Mouse (Mus musculus) right cerebral cortex, postnatal 4 days (tissue): ENCODE data around the gene Tas2r119.
"Not testable (repeated sequence)": the region's sequence is repeated elsewhere in the genome, so short reads cannot be mapped to it uniquely, and the experiment has no call there.

ENCODE experiments used
- DNase-seq: peaks from one replicate; pipeline ENCODE4 v3.0.0-alpha.2; 2022

The Tas2r119 gene

DNA sequence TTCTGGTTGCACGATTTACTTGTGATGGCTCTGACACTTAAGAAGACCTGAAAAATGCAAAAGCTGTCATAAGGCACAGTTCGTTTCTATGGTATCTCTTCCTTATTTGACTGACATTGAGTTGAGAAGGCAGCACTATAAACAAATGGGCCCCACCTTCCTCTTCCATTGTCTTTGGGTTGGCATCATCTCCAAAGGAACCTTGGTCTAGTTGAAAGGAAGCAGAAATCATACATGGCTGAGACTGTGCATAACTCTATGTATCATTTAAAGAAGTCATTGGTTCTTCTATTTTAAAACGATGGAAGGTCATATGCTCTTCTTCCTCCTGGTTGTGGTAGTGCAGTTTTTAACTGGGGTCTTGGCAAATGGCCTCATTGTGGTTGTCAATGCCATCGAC, at the start of gene Tas2r119:
TSS of gene Tas2r119 (plus strand) at position 301 of the 400 bp plus-strand sequence.
- no peak for DNase-seq

DNA sequence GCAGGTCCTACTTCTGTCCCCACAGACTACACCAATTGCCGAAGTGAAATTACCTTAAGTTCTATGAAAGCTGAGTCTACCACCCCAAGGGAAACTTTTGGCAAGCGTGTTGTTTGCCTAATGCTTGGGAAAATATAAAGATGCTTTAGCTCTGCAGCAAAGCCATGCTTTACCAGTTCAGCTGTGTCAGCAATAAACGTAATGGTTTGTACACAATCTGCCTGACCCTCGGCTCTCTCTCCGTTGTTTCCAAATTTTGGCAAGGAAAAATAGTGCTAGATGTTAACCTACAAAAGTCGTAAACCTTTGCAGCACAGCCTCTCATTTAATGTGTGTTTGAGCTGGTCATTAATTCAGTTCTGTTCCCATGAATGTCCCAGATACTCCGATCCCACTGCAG, 44.8 kb upstream of the Tas2r119 start:
- DNase-seq, result no peak

DNA sequence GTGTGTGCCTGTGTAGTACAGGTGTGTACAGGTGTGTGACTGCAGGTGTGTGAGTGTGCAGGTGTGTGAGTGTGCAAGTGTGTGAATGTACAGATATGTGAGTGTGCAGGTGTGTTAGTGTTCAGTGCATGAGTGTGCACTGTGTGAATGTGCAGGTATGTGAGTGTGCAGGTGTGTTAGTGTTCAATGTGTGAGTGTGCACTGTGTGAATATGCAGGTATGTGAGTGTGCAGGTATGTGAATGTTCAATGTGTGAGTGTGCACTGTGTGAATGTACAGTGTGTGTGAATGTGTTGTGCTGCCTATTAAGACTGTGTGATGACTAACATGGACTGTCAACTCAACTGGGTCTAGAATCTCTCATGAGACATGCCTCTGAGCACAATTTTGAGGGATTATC, 35.4 kb upstream of the Tas2r119 start:
- DNase-seq, result no peak

DNA sequence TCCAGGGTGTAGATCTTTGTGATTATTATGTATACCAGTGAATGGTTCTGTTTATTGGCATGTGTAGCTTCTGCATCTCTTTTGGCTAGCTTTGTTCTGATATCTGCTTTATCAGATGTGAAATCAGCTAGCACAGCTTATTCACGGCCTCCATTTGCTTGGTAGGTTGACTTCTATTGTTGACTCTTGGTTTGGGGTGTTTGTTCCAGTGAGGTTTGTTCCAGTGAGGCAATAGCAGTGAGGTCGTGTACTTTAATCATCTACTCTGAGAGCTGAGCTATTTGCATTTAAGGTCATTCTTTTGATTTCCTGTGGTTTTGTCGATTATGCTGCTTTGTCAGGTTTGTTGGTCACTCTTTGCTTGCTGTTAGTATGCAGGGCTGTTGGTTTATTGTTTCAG, 32.8 kb upstream of the Tas2r119 start:
- DNase-seq, result no peak

DNA sequence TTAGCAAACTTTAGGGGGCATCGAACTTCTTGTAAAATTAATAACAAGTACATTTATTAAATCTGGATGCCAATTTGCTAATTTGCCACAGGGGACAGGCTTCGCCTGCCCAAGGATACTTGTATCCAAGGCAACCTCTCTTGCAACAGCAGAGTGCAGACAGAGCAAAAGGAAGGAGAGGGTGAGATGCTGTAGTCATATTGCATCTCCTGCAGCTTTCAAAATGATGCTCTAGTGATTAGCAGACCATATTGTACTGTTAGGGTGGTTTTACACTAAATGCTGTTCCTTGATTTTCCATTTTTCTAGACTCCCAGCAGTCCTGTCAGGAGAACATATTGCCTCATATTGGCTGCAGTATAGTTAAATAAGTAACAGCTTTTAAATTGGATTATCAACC, 23.7 kb upstream of the Tas2r119 start:
- no peak for DNase-seq

DNA sequence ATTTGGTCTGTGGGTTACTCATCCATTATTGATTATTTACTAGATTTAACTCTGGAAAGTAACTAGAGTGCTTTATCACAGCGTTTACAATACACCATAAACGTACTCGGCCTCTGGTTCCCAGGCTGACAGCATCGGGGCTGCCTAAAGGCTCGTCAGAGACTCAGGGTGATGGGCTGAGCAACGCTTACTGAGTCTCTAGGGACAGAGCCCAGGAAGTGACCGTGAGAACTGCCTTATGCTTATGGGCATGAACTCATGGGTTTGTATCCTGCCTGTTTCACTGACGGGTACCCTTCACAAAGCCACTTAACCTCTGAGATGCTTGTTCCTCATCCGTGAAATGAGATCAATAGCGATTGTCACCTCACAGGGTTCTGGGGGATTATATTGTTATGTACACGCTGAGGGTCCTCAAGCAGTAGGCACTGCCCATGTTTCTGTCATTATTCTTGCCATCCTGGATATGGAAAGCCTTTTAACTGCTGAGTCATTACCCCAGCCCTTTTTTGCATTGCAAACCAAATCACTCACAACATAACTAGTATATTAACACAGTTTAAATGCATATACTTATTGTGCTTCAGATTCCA, 23.1 kb upstream of the Tas2r119 start:
- DNase-seq, result no peak

DNA sequence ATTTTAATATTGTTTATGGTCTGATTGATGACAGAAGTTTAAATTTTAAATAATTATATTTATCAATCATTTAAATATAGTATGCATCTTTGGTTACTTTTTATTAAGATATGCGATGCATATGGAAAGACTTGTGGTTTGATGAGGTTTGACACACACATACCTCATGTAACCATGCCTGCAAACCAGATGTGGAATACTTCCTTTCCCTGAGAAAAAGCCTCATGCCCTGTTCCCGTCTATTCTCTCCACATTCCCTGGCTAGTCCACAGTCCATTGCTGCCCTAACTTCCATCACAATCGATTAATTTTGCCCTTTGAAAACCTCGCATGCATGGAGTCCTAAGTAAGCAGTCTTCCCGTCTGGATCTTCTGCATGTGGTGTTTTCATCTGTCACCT, 21.0 kb upstream of the Tas2r119 start:
- DNase-seq, result no peak

DNA sequence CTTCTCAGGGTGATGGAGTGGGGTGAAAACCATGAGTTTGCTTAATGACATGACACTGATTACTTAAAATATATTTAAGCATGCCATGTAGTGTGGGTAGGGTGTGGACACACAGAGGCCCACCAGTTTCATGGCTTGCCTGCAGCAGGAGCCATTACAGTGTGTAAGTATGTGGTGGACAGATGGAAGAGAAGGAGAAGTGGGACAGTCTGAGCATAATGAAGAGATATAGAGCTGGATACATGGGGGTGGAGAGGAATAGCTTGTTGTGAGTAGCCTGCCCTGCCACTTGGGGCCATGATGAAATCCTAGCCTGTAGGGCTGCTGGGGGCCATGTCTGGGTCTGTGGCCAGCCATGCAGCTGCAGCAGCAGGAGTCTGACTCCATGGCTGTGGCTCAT, 16.8 kb upstream of the Tas2r119 start:
- DNase-seq, result no peak

DNA sequence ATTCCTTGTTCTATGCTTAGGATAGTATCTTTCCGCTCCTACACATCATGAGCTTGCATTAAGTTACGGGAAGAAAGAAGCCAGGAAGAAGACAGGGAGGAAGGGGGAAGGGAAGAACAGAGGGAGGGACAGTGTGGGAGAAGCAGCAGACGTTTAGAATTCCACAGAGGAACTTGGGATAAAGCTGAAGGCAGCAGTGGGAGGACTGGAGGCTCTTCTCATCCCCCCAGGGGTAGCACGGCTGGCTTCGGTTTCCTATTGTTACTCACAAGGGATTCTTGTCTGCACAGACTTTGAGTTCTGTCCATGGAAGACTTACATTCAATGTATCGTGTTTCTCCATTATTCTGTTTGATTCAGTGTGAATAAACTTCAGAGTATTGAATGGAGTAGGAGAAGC, 5.3 kb upstream of the Tas2r119 start:
- DNase-seq, result no peak

DNA sequence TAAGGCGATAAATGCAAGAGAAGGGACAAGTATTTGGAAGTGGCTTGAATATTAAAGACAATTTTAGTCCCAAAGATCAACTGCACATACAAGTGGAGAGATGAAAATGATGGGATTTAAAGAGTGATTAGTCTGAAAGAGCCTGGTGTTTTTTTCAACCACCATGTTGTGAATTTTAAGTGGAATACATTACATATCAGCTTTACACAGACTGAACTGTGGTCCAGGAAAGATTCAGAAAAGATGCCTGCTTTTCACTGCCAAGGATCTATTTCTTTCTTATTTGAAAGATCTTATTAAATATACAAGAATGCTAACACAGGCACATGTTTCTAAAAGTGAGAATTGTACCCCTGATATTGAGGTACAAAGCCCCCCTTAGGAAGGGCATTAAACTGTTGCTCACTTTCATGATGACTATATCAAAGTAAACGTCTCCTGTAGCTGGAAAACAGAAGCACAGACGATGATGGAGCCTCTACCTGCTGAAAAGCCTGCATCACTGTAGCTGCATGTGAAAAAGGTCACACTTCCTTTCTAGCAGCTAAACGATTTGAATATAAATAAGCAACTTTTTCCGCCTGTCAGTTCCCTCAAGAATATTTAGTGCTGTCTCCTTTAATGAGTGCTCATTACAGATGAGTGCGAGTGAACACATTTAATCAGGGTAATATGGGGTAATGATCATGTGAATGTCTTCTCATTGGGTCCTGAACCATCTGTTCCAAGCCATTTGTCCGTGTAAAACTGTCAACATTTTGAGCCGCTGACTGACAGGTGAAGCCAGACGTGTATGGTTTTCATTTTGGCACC, 4.7 kb upstream of the Tas2r119 start:
- no peak for DNase-seq

DNA sequence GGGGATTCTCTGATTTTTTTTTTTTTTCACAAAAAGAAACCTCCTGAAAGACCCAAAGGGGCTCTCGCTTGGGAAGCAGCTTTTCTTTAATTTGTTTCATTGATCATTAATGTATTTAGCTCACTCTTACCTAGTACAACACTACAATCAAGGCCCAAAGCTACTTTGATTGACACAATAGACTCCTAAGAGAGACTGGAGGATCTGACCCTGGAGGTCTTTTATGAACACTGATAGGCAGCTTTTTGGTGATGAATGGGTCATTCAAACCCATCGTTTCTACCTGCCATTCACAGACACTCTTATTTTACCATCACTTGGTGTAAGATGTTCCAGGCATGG, 4.1 kb upstream of the Tas2r119 start:
- DNase-seq, result no peak

DNA sequence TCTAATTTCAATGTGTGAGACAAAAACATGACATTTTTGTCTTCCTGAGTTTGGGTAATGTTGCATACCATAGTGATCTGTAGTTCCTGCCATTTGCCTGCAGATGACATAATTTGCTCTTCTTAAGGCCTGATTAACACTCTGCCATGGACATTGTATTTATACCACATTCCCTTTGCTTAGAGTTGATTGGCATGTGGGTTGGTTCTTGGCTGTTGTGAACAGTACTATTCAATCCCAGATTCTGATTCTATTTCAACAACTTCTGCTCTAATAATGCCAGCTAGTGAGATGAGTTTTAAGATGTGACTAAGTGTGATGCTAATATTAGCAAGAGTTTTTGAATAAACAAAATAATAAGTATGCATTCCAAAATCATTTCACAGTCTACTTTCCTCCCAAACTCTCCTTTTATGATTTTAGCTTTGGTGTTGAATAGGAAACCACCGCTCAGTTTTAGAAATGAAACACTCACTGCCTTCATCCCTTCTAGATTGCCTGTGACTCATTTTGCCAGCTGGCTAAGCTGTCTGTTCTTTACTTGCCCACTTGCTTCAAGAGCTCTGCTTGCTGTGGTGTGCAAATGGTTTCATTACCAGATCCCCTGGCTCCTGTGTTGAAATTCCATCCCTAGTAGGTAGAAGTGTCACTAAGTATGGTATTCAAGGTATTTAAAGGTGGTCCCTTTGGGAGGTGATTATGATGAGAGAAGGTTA, 3.1 kb downstream of the Tas2r119 start:
- DNase-seq, result no peak

DNA sequence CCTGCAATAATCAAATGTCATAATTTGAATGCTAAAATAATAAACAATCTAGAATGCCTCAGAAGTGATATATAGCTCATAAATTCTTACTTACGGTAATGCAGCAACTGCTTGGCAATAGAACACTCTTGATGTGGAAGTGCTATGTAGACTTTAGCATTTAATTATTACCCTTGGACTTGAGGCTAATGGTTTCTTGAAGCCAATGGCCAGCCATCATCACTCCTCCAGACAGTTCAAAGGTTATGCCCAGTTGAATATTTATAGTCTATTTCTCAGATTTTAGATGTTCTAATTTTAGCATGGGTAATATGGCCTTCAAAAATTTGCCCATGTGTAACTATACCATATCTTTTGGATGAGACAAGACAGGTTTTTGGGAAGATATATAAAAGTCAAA, 4.9 kb downstream of the Tas2r119 start:
- no peak for DNase-seq

DNA sequence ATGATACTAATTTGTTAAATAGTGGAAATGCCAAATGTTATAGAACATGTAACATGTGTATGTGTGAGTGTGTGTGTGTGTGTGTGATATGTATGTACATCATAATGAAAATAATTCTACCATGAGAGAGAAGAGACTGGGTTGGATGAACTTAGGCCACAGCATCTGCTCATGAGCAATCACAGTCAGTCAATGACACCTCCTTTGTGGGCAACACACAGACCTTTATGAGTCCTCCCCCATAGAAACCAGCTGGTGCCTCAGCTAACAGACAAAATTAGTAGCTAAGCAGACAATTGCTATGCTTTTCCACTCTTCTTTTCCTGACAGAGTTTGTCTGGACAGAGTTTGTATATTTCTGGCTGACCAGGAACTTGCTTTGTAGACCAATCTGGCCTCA, 7.9 kb downstream of the Tas2r119 start:
- DNase-seq, result no peak

DNA sequence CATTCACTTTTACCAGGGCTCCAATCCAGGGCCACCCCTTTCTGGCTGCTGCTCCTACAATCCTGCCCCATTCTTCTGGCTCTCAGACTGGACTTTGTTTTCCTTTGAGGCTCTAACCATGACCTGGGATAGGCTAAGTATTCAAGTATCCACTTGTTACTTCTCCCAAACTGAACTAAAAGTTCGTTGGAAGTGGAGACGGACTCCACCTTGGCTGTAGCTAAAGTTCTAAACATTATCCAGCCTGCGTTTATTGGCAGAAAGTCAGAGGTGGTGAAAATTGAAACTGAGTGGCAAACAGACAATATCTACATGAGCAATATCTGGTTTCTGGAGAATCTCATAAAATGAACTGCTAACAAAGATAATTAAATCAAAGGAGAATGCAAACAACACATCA, 12.8 kb downstream of the Tas2r119 start:
- DNase-seq, result no peak

DNA sequence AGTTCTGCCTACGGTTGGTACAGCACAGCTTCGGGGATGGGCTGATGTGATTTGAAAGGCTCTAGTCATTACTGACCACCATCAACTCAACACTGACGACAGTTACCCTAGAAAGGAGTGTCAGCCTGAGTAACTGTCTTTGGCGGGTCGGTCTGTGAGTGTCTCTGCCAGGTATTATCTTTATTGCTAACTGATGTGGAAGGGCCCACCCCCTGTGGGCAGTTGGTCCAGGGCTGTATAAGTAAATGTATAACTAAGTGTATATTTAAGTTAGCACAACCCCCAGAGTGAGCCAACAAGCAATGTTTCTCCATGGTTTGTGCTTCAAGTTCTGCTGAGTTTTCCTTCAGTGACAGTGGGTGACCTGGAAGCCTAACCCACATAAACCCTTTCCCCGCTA, 13.3 kb downstream of the Tas2r119 start:
- no peak for DNase-seq

DNA sequence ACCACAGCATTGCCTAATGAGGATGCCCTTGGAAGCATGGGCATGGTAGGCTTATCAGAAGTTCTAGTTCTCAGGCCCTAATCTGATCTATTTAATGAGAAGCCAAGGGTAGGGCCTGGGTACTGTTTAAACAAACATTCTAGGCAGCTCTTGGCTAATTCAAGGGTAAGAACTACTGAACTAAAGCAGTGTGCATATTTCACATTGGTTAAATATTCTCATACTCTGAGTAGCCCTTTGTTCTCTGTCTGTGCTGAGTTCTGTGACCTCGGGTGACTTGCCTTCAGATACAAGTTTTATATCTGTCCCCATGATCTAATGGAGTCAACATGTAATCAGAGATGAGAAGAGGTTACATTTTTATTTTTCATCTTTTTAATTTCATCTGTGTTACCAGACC, 15.9 kb downstream of the Tas2r119 start:
- no peak for DNase-seq

DNA sequence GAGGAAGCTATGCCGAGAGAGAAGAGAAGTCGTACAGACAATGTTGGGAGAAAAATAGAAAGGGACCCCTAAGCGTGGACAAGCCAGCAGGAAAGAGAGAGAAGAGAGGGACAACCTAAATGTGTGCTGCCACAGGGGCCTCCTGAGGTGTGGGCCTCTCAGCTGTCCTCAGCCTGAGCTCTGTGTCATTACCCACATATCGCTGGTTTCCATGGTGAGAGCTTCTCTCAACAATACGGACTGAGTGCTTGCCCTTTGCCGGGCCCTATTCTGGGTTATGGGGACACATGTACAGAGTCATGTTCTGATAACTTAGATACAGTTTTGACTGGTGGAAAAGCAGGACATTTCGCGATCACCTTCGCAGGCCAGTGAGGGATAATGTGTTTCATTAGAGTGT, 21.0 kb downstream of the Tas2r119 start:
- no peak for DNase-seq

DNA sequence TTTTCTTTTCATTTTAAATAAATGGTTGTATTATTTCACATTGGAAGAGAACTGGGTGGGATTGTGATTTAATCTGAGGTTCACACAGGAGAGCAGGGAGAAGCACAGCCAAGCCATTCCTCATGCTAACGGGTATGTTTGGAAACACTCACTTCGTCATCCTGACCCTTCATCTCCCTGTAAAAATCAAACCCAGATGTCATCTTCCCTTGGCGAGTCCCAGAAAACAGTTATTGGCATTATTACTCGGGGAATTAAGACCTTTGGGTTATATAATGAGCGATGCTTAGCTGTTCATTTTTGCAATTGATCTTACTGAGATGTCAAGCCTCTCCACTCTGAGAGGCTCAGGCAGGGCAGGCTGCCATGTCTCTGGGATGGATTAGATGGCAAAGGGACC, 21.5 kb downstream of the Tas2r119 start:
- no peak for DNase-seq

DNA sequence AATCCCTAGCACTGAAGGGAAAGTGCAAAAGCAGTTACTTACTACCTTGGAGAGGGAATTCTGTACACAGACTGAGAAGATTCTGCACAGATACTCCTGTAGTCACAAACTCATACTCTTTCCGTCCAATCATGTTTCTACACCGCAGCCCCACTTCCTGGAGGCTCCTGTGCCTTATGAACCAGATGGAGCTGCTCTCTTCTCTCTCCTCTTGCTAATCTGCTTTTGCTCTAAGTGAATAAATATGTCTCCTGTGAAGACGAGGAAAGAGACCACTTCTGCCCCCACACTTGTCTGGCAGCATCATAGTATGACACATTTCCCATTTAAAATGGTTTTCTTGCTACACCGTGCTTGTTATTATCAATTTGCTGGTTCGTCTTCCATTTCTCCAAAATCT, 26.2 kb downstream of the Tas2r119 start:
- no peak for DNase-seq

DNA sequence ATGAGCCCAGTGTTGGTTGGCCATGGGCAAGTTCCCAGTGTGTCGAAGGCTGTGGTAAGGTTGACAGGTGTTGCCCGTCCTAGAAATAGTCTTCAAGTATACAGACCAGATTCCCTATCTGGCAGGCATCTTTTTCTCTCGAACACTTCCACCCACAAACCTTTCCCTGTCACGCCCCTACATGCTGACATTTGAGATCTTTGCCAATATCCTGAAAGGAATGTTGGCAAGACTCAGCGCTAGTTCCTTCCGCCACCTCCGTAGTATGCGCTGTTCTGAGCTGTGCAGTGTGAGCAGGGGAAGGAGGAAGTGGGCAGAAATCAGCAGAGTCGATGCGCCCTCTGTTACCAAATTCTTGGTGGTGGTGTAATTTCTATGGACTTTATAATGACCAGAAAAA, 27.8 kb downstream of the Tas2r119 start:
- no peak for DNase-seq

DNA sequence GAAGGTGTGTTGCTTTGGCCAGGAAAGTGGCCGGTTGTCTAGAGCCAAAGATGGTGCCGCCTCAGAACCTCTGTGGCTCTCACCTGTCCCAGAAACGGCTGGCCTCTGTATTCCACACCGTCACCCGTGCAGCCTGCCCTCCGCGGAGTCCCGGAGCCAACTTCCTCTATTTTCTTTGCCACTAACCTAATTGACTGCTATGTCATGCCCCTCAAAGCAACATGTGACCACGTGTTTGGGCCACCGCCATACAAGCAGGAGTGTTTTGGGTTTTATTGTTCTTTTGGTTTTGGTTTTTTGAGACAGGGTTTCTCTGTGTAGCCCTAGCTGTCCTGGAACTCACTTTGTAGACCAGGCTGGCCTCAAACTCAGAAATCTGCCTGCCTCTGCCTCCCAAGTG, 37.6 kb downstream of the Tas2r119 start:
- not testable (repeated sequence) for DNase-seq

DNA sequence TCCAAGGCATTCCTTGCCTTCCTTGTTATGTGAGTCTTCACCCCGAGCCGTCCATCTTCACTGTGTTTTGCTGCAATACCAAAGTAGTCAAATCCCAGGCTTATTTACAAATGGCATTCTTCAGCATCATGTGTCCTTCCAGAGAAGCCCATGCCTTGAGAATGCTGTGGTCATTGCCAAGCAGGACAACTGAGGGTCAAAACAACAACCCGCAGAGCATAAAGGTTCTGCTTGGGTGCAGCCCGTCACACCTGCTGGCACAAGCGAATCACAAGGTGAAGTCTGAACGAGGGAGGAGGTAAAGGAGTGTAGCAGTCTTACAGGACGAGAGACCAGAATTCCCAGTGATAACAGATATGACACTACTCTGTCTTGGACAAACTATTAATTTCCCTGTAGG, 45.9 kb downstream of the Tas2r119 start:
- DNase-seq, result no peak

DNA sequence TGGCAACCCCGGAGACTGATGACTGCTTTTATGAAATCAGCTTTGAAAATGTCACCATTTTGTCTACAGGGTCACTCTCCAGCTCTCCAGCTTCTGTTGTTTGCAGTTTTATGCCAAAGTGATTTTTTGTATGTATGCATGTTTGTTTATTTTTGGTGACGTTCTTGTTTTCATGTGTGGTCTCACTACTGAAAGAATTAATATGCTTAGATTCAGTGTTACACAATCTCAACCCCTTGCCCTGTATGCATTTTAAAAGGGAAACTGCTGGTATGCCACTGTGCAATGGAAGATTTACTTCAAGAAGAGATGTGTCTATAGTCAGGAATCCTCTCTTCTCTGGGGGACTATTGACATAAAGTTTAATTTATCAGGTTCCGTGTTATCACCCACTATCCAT, 48.3 kb downstream of the Tas2r119 start:
- DNase-seq, result no peak
